Mouse (Mus musculus): ENCODE results near the gene Sik3.

Sik3 gene

GRCm38 (mm10) chr9:46270782-46271181, 258.2 kb downstream of the Sik3 start:
- no peak for DNase-seq (ENCODE audit: low read depth, low spot score)

GRCm38 (mm10) chr9:46272070-46272469, 259.4 kb downstream of the Sik3 start:
- DNase-seq (ENCODE audit: low read depth, low spot score), result no peak

GRCm38 (mm10) chr9:46272677-46273454, 260.2 kb downstream of the Sik3 start, which contains the start of gene Zpr1:
Gene Zpr1 (plus strand): TSS chr9:46273064.
- DNase-seq (ENCODE audit: low read depth, low spot score), result peak; percentile 96

Measured in ES-CJ7 (cell line).